Comparison of ENCODE assay signal across 8 mouse cellular contexts in the genomic region with DNA sequence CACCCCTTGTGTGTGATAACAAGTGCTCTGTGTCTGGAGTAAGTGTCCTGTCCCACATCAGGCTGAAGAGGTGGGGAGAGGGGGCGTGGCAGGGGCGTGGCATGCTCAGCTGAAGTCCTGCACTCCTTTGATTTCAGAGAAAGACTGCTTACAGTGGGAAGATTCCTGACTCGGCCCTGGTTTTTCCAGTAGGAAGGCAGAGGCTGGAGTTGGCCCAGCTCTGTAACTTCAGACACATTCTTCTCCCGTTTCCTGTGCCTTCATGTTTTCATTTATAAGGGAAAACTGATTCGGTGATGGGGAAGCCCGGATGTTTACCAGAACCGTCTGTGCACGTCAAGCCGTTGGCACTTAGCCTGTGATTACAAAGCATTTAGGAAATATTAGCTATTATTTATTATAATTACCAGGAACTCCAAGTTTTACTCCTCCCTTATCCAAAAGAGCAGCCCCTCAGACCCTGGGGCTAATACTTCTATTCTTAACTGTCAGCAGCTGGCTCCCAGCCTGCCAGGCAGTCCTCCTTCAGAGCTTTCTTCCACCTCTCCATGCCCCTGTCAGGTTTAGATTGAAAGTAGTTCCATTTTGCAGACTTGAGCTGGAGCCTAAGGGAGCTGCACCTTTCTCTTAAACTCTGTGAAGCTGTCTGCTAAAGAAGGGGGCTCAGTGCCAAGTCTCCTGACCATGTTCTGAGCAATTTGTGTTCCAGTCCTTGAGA.
DNase-seq lines count a peak whose midpoint lies in the region; ATAC-seq and TF ChIP-seq lines count a peak whose summit lies in the region.

No protein-coding gene starts in this region.

- H3K4me3 ChIP-seq in forebrain, embryonic 11.5 days (ENCODE audit: low read depth, low read length), result no peak overlapping the region
- no peak overlapping the region for H3K4me3 ChIP-seq in forebrain, embryonic 13.5 days
- no peak overlapping the region for H3K4me3 ChIP-seq in layer of hippocampus, adult 2 months

- no peak for ATAC-seq in forebrain, embryonic 11.5 days (replicated peaks; ENCODE audit: low FRiP score)
- ATAC-seq in forebrain, embryonic 13.5 days, result no peak
- peak; percentile 60 for ATAC-seq in common myeloid progenitor, adult 5-6 weeks (replicated peaks; ENCODE audit: low read depth, poor library complexity, severe bottlenecking)

- TF ChIP-seq CTCF in layer of hippocampus, adult 2 months (conservative IDR thresholded peaks at IDR 0.05), result no peak

- H3K4me1 ChIP-seq in forebrain, embryonic 11.5 days (replicated peaks; ENCODE audit: control insufficient read depth, insufficient read depth, low read length), result peaks cover 2% of the 10 kb centered on the region; the same call in 1 of the 2 replicates
- H3K4me1 ChIP-seq in forebrain, embryonic 13.5 days, result peaks cover 21% of the 10 kb centered on the region

- 56% methylated on average over 9 of the region's 9 CpGs for WGBS in forebrain, embryonic 11.5 days
- WGBS in forebrain, embryonic 13.5 days, result 56% methylated on average over 9 of the region's 9 CpGs

- DNase-seq in forebrain, embryonic 11.5 days (ENCODE audit: low spot score), result peak; percentile 56
- DNase-seq in kidney, postnatal 10 days, result peak; percentile 69
- peak; percentile 43 for DNase-seq in lung, postnatal 14 days
- no peak for DNase-seq in layer of hippocampus, adult 2 months (ENCODE audit: low spot score in 2 of 2)
- no peak for DNase-seq in cerebellum, adult 9-11 months
- DNase-seq in cerebellum, postnatal 14 days, result no peak

- no peaks in the 10 kb centered on the region for H3K36me3 ChIP-seq in forebrain, embryonic 11.5 days (ENCODE audit: control insufficient read depth, insufficient read depth, low read length)
- no peaks in the 10 kb centered on the region for H3K36me3 ChIP-seq in forebrain, embryonic 13.5 days (ENCODE audit: poor library complexity, severe bottlenecking)

- no peak overlapping the region for H3K9ac ChIP-seq in forebrain, embryonic 11.5 days (ENCODE audit: low read length)
- no peak overlapping the region for H3K9ac ChIP-seq in forebrain, embryonic 13.5 days

- no peaks in the 10 kb centered on the region for H3K27me3 ChIP-seq in forebrain, embryonic 11.5 days (ENCODE audit: control insufficient read depth, insufficient read depth, low read length)
- no peaks in the 10 kb centered on the region for H3K27me3 ChIP-seq in forebrain, embryonic 13.5 days

- H3K9me3 ChIP-seq in forebrain, embryonic 11.5 days (ENCODE audit: control insufficient read depth, low read length), result no peaks in the 10 kb centered on the region
- peaks cover 5% of the 10 kb centered on the region; the same call in 1 of the 2 replicates for H3K9me3 ChIP-seq in forebrain, embryonic 13.5 days (replicated peaks)

- no peak overlapping the region for H3K4me2 ChIP-seq in forebrain, embryonic 11.5 days (ENCODE audit: low read depth, low read length, severe bottlenecking)
- H3K4me2 ChIP-seq in forebrain, embryonic 13.5 days, result no peak overlapping the region

- no peak overlapping the region for H3K27ac ChIP-seq in forebrain, embryonic 11.5 days (ENCODE audit: low read depth, low read length)
- no peak overlapping the region for H3K27ac ChIP-seq in forebrain, embryonic 13.5 days
- H3K27ac ChIP-seq in layer of hippocampus, adult 2 months, result no peak overlapping the region

Comparison
In these comparisons a context has a peak if more than half of its experiments do, and no peak if none do; other contexts are left out.
1. DNase-seq: peak in forebrain, embryonic 11.5 days (single experiment), kidney, postnatal 10 days (single experiment) and lung, postnatal 14 days (single experiment); none in layer of hippocampus, adult 2 months (0 of 2), cerebellum, adult 9-11 months (single experiment) and cerebellum, postnatal 14 days (0 of 2).